Mouse (Mus musculus) liver, postnatal 0 days (tissue): Measurements from ENCODE around the gene Gfpt1.

Experiments used
- CTCF ChIP-seq: sonication (generic); IDR thresholded peaks from 2 replicates; pipeline ENCODE4 v1.5.1; 2016; ENCODE audit warnings: antibody characterized with exemption, low read depth
- EP300 ChIP-seq: IDR thresholded peaks from 2 replicates; pipeline ENCODE4 v1.6.1; 2016; ENCODE audit warnings: antibody characterized with exemption, low read depth, mild to moderate bottlenecking

GRCm38 (mm10) chr6:87130628-87131027 lies 88.0 kb downstream of the Gfpt1 start:
- no peak for TF ChIP-seq CTCF
- TF ChIP-seq EP300: no peak
